Mouse (Mus musculus): ENCODE data around the gene Cntnap5a. TPM values are rescaled to one million over a fixed set of nuclear protein-coding genes. Genes with fewer than 3 reads are reported as not detected.

The Cntnap5a gene
- polyA plus RNA-seq, 1 experiment = not detected

DNA sequence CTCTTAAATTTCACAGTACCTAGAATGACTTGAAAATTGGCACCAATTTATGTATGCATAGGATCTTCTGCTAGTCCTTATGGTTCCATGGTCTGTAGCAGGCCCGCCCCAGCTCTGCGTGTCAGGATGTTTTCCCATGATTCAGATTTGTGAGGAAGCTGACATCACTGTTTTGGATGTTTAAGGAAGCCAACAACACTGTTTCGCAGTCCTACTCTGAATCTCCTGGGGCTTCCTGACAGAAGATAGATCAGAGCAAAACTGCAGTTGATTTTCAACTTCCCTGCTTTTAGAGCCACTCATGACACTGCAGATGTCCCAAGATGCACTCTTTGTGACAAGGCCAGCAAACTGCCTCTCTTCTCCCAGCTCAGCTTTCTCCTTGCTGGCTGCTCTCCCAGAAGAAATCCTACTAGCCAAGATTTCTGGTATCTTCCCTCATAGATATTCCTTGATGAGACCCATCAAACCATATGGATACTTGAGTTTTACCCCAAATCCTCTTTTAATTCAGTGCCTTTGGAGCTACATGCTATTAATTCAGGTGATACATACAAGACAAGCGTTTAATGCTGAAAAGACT lies 280.5 kb downstream of the Cntnap5a start:
- no peak overlapping the region for H3K27ac ChIP-seq (ENCODE audit: control insufficient read depth, insufficient read depth, low read depth, low read length, poor library complexity)
- no peak for TF ChIP-seq POLR2A (IDR thresholded peaks at IDR 0.05; ENCODE audit: borderline replicate concordance, control insufficient read depth, low read depth, low read length)
- TF ChIP-seq CTCF (IDR thresholded peaks at IDR 0.05; ENCODE audit: control insufficient read depth, insufficient read depth, low read length) = no peak

DNA sequence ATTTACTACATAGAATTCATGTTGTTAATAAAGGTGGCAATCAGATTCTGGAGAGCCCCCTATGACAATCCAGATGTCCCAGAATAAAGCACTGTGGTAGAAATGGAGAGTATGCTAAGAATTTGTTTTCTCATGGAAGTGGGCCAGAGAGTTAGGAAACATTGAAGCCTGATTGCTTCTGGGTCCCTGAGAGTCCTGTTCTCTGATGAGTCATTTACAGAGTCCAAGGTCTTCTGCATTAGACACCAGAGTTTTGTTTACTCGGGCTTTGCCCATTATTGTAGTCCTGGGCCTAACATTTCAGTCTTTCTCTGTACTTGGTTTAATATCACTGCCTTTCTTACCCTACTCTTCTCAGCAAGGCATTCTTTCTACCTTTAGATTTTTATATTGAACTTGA lies 305.6 kb downstream of the Cntnap5a start:
- WGBS = 36% methylated on average over 1 of the region's 1 CpGs
- Histone ChIP-seq H3K4me1 (ENCODE audit: control insufficient read depth, insufficient read depth, low read length) (no peaks in the 10 kb centered on the region; the same call in 1 of the 2 replicates), H3K27ac (ENCODE audit: control insufficient read depth, insufficient read depth, low read depth, low read length, poor library complexity) (no peak overlapping the region), H3K4me3 (replicated peaks; ENCODE audit: control insufficient read depth, low read depth, low read length) (no peak overlapping the region)
- TF ChIP-seq CTCF (IDR thresholded peaks at IDR 0.05; ENCODE audit: control insufficient read depth, insufficient read depth, low read length) (no peak), POLR2A (IDR thresholded peaks at IDR 0.05; ENCODE audit: borderline replicate concordance, control insufficient read depth, low read depth, low read length) (no peak)

More for the DNA sequence above, 280.5 kb downstream of the Cntnap5a start:
- WGBS = 69% methylated on average over 4 of the region's 4 CpGs
- no peaks in the 10 kb centered on the region for H3K4me1 ChIP-seq (ENCODE audit: control insufficient read depth, insufficient read depth, low read length)
- no peak overlapping the region for H3K4me3 ChIP-seq (replicated peaks; ENCODE audit: control insufficient read depth, low read depth, low read length)

DNA sequence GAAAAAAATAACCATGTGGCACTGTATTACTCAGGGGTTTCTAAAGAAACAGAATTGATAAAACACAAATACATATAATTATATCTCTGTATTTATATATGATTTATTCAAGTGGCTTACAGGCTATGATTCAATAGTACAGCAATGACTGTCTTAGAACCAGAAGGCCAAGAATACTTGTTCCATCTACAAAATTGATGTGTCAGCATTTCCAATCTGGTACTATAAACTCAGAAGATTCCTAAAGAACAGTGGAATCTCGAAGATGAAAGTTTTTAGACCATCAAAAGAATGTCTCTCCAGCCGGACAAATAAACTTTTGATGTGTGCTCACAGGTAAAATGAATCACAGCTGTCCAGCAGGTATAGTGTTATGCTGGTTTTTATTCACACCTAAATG lies 331.2 kb downstream of the Cntnap5a start:
- TF ChIP-seq CTCF (IDR thresholded peaks at IDR 0.05; ENCODE audit: control insufficient read depth, insufficient read depth, low read length) = no peak
- TF ChIP-seq POLR2A (IDR thresholded peaks at IDR 0.05; ENCODE audit: borderline replicate concordance, control insufficient read depth, low read depth, low read length) = no peak
- H3K27ac ChIP-seq (ENCODE audit: control insufficient read depth, insufficient read depth, low read depth, low read length, poor library complexity) = no peak overlapping the region
- H3K4me1 ChIP-seq (ENCODE audit: control insufficient read depth, insufficient read depth, low read length) = no peaks in the 10 kb centered on the region
- H3K4me3 ChIP-seq (replicated peaks; ENCODE audit: control insufficient read depth, low read depth, low read length) = no peak overlapping the region
- 62% methylated on average over 2 of the region's 2 CpGs for WGBS

DNA sequence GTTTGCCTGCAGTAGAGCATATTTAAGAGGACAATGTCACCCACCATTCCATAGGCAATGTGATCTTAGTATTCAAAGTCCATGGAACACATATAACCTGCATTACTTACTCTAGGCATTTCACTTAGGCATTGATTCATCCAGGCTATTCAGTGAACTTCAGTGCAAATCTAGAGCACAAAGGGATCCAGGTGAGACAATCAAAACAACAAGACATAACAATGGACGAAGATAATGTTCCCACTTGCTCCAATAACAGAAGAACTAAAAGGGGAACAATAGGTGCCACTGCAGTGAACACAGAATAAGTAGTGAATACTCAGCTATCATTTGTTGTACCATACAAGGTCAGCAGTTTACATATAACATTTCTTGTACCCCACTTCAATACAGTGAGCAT lies 345.1 kb downstream of the Cntnap5a start:
- H3K4me3 ChIP-seq (replicated peaks; ENCODE audit: control insufficient read depth, low read depth, low read length) = no peak overlapping the region
- no peak for TF ChIP-seq POLR2A (IDR thresholded peaks at IDR 0.05; ENCODE audit: borderline replicate concordance, control insufficient read depth, low read depth, low read length)
- no peak for TF ChIP-seq CTCF (IDR thresholded peaks at IDR 0.05; ENCODE audit: control insufficient read depth, insufficient read depth, low read length)
- H3K4me1 ChIP-seq (ENCODE audit: control insufficient read depth, insufficient read depth, low read length) = no peaks in the 10 kb centered on the region
- no peak overlapping the region for H3K27ac ChIP-seq (ENCODE audit: control insufficient read depth, insufficient read depth, low read depth, low read length, poor library complexity)
- WGBS = 41% methylated on average over 1 of the region's 1 CpGs

DNA sequence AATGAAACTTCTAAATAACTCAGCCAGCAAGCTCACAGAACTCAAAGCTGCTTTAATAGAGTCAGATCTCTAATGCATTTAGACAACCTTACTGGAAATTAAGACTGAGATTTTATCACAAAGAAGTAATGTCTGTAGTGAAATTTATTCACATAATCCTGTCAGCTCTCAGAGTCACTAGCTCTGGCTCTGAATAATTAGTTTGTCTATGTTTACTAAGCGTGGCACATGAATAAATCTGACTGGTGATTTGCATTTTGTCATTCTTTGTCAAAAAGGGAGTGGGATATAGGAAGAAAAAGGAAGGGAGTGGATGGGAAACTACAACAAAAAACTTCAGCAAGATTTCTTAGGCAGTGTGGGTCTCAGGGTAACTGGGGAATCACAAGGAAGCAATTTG lies 351.3 kb downstream of the Cntnap5a start:
- no peak overlapping the region for H3K4me3 ChIP-seq (replicated peaks; ENCODE audit: control insufficient read depth, low read depth, low read length)
- TF ChIP-seq POLR2A (IDR thresholded peaks at IDR 0.05; ENCODE audit: borderline replicate concordance, control insufficient read depth, low read depth, low read length) (no peak), CTCF (IDR thresholded peaks at IDR 0.05; ENCODE audit: control insufficient read depth, insufficient read depth, low read length) (no peak)
- no peak overlapping the region for H3K27ac ChIP-seq (ENCODE audit: control insufficient read depth, insufficient read depth, low read depth, low read length, poor library complexity)
- 48% methylated on average over 1 of the region's 1 CpGs for WGBS
- H3K4me1 ChIP-seq (ENCODE audit: control insufficient read depth, insufficient read depth, low read length) = no peaks in the 10 kb centered on the region

DNA sequence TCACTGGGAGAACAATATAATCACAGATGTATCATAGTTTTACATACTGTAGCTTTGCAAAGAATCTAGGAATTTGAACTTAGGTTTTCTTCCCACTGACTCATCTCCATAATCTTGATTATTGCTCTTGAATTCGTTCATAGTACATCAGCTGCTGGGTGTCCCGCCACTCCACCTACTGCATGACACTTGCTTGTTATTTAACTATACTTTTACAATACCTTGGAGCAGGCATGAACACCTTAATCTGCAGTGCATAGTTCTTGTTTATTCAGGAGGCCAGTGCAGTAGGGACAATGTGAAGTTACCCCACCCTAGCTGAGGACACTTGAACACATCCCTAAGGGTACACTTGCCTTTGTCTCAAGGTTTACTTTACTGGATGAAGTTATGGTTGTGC lies 352.3 kb downstream of the Cntnap5a start:
- 71% methylated on average over 2 of the region's 2 CpGs for WGBS
- TF ChIP-seq POLR2A (IDR thresholded peaks at IDR 0.05; ENCODE audit: borderline replicate concordance, control insufficient read depth, low read depth, low read length) (no peak), CTCF (IDR thresholded peaks at IDR 0.05; ENCODE audit: control insufficient read depth, insufficient read depth, low read length) (no peak)

DNA sequence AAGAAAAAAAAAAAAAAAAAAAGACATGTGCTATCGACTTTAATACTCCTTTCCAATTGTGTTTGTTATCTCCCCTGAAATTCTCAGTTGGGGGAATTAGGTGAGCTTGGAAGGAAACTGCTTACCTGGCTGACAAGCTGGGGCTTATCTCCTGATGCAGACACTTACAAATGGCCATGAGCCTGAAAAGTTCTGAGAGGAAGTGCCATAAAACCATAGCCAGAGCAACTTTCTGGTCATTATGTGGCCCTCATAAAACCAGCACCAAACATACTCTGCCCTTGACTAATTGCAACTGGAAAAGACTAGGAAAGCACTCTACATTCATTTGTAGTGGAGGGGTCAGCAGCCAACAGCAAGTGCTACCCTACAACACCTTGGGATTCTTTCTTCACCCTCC lies 359.5 kb downstream of the Cntnap5a start:
- WGBS = 16% methylated on average over 1 of the region's 1 CpGs

More for the DNA sequence above, 352.3 kb downstream of the Cntnap5a start:
- Histone ChIP-seq H3K4me1 (ENCODE audit: control insufficient read depth, insufficient read depth, low read length) (no peaks in the 10 kb centered on the region), H3K4me3 (replicated peaks; ENCODE audit: control insufficient read depth, low read depth, low read length) (no peak overlapping the region), H3K27ac (ENCODE audit: control insufficient read depth, insufficient read depth, low read depth, low read length, poor library complexity) (no peak overlapping the region)

DNA sequence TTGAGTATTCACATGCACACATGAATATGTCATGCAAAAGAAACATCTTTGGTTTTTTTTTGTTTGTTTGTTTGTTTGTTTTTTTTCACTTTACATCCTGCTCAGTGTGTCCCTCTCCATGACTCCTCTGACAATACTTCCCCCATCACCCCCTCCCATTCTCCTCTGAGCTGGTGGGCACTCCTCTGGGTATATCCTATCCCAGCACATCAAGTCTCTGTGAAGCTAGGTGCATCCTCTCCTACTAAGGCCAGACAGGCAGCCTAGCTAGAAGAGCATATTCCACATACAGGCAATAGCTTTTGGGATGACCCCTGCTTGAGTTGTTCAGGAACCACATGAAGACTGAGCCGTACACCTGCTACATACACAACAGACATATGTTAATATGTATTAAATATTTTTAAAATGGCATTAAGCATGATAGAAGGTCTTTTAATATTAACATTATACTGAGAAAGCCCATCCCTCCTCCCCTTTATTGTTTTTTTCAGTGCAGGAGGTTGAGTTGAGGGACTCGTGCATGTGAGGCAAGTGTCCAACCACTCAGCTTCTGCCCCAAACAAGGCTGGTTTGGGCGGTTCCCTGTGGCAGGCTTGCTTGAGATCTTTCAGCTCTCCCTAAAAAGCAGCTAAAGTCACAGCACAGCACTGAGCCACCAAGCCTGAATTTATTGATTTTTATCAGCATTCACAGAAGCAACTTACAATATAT lies 422.6 kb downstream of the Cntnap5a start:
- Histone ChIP-seq H3K4me3 (replicated peaks; ENCODE audit: control insufficient read depth, low read depth, low read length) (no peak overlapping the region), H3K4me1 (ENCODE audit: control insufficient read depth, insufficient read depth, low read length) (no peaks in the 10 kb centered on the region), H3K27ac (ENCODE audit: control insufficient read depth, insufficient read depth, low read depth, low read length, poor library complexity) (no peak overlapping the region)
- WGBS = 70% methylated on average over 3 of the region's 3 CpGs
- TF ChIP-seq CTCF (IDR thresholded peaks at IDR 0.05; ENCODE audit: control insufficient read depth, insufficient read depth, low read length) = no peak
- no peak for TF ChIP-seq POLR2A (IDR thresholded peaks at IDR 0.05; ENCODE audit: borderline replicate concordance, control insufficient read depth, low read depth, low read length)

More for the DNA sequence above, 359.5 kb downstream of the Cntnap5a start:
- H3K4me3 ChIP-seq (replicated peaks; ENCODE audit: control insufficient read depth, low read depth, low read length) = no peak overlapping the region
- H3K4me1 ChIP-seq (ENCODE audit: control insufficient read depth, insufficient read depth, low read length) = no peaks in the 10 kb centered on the region
- no peak overlapping the region for H3K27ac ChIP-seq (ENCODE audit: control insufficient read depth, insufficient read depth, low read depth, low read length, poor library complexity)
- TF ChIP-seq CTCF (IDR thresholded peaks at IDR 0.05; ENCODE audit: control insufficient read depth, insufficient read depth, low read length) = no peak
- no peak for TF ChIP-seq POLR2A (IDR thresholded peaks at IDR 0.05; ENCODE audit: borderline replicate concordance, control insufficient read depth, low read depth, low read length)

Measured in bone marrow, adult 2 months (tissue).